16 mouse cellular contexts compared by ENCODE assay signal in the genomic region with DNA sequence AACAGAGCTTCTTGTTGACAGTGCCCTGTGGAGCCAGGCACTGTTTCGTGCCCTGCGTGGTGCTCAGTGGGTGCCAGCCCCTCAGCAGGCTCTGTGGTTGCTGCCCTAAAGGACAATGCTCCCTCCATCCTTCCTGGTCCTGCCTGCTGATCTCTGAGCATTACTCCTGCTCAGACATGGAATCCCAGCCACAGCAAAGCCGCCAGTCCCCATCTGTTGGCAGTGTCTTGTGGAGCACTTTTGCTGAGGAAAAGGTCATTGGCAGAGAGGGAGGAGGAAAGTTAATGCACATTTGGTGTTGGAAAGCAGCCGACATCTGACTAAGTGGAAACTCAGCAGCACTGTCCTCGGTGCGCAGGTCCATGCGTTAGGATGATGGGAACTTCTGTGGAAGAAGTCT.
DNase-seq lines count a peak whose midpoint lies in the region; ATAC-seq lines count a peak whose summit lies in the region.
"Had no signal": no experiment of that assay in that cellular context is flagged by ENCODE, and none has a peak within 500 bp of the region (broad histone marks: within the 10 kb centered on the region; RNA-seq: fewer than 3 reads in every experiment).

No protein-coding gene starts in this region.

- 52% methylated on average over 7 of the region's 7 CpGs for WGBS in heart, embryonic 13.5 days
- 59% methylated on average over 7 of the region's 7 CpGs for WGBS in neural tube, embryonic 13.5 days

- H3K27ac ChIP-seq in heart, embryonic 13.5 days (replicated peaks), result peak overlapping the region; percentile 92
- H3K27ac ChIP-seq in neural tube, embryonic 13.5 days (replicated peaks), result peak overlapping the region; percentile 55; the same call in 1 of the 2 replicates
- H3K27ac ChIP-seq: liver, embryonic 15.5 days had no signal

- H3K4me1 ChIP-seq in heart, embryonic 13.5 days, result peaks cover 52% of the 10 kb centered on the region
- peaks cover 44% of the 10 kb centered on the region for H3K4me1 ChIP-seq in neural tube, embryonic 13.5 days (replicated peaks)
- H3K4me1 ChIP-seq: liver, embryonic 15.5 days had no signal

- H3K9ac ChIP-seq in heart, embryonic 13.5 days, result peak overlapping the region; percentile 20; the same call in 1 of the 2 replicates
- H3K9ac ChIP-seq in neural tube, embryonic 13.5 days, result no peak overlapping the region
- H3K9ac ChIP-seq: liver, embryonic 15.5 days had no signal

- no peaks in the 10 kb centered on the region for H3K27me3 ChIP-seq in heart, embryonic 13.5 days (replicated peaks)
- no peaks in the 10 kb centered on the region for H3K27me3 ChIP-seq in neural tube, embryonic 13.5 days
- H3K27me3 ChIP-seq: CH12.LX; liver, embryonic 15.5 days; megakaryocyte, embryonic 14.5 days had no signal

- H3K4me2 ChIP-seq in heart, embryonic 13.5 days, result no peak overlapping the region
- H3K4me2 ChIP-seq in neural tube, embryonic 13.5 days, result no peak overlapping the region
- H3K4me2 ChIP-seq: liver, embryonic 15.5 days had no signal

- no peaks in the 10 kb centered on the region for H3K9me3 ChIP-seq in heart, embryonic 13.5 days
- H3K9me3 ChIP-seq in neural tube, embryonic 13.5 days, result no peaks in the 10 kb centered on the region
- H3K9me3 ChIP-seq: limb, embryonic 10.5 days; liver, embryonic 15.5 days; megakaryocyte, embryonic 14.5 days had no signal

- H3K4me3 ChIP-seq in heart, embryonic 13.5 days, result no peak overlapping the region
- no peak overlapping the region for H3K4me3 ChIP-seq in neural tube, embryonic 13.5 days
- H3K4me3 ChIP-seq: heart, adult 2 months; limb, embryonic 10.5 days; liver, embryonic 15.5 days; megakaryocyte, embryonic 14.5 days had no signal

- H3K36me3 ChIP-seq in heart, embryonic 13.5 days, result peaks cover 55% of the 10 kb centered on the region
- peaks cover 53% of the 10 kb centered on the region for H3K36me3 ChIP-seq in neural tube, embryonic 13.5 days

- DNase-seq in heart, postnatal 4 days, result no peak
- no peak for DNase-seq in neural tube, embryonic 10.5 days (ENCODE audit: extremely low spot score, low spot score)
- peak; percentile 65 to 72 for DNase-seq in cerebellum, postnatal 14 days
- peak; percentile 44 for DNase-seq in skeletal muscle tissue, adult 2 months (ENCODE audit: low read depth, low spot score)
- DNase-seq in left cerebral cortex, adult 18-20 months (ENCODE audit: low spot score in 2 of 2), result no peak
- DNase-seq in urinary bladder, adult 2 months (ENCODE audit: low spot score), result no peak
- DNase-seq: adrenal gland, postnatal 36 days; heart, adult 2 months; retina, postnatal 1 day; thymus, adult 2 months had no signal

- ATAC-seq in heart, embryonic 13.5 days (ENCODE audit: extremely low read depth, insufficient number of reproducible peaks, low FRiP score, low TSS enrichment), result no peak
- no peak for ATAC-seq in neural tube, embryonic 13.5 days (ENCODE audit: low read depth)

Comparison
In these comparisons a context has a peak if more than half of its experiments do, and no peak if none do; other contexts are left out.
1. DNase-seq: peak in cerebellum, postnatal 14 days (2 of 2) and skeletal muscle tissue, adult 2 months (single experiment); none in heart, postnatal 4 days (single experiment), neural tube, embryonic 10.5 days (single experiment), left cerebral cortex, adult 18-20 months (0 of 2) and urinary bladder, adult 2 months (single experiment).